Mouse (Mus musculus): ENCODE results near the gene Cotl1. TPM values are rescaled to one million over a fixed set of nuclear protein-coding genes. Genes with fewer than 3 reads are reported as not detected.

The Cotl1 gene
- polyA plus RNA-seq, 1 experiment, result 2.6 TPM

GRCm38 (mm10) chr8:119779013-119779737, 61.2 kb downstream of the Cotl1 start:
- Histone ChIP-seq H3K36me3 (ENCODE audit: control insufficient read depth) (no peaks in the 10 kb centered on the region), H3K9me3 (ENCODE audit: control insufficient read depth, low read length) (no peaks in the 10 kb centered on the region), H3K27me3 (ENCODE audit: control insufficient read depth) (no peaks in the 10 kb centered on the region), H3K4me1 (ENCODE audit: control insufficient read depth) (peaks cover 25% of the 10 kb centered on the region), H3K4me3 (replicated peaks) (no peak overlapping the region)
- TF ChIP-seq TAL1 (IDR thresholded peaks at IDR 0.05; ENCODE audit: low read length) (no peak), GATA1 (IDR thresholded peaks at IDR 0.05; ENCODE audit: low read length) (no peak)

- Histone ChIP-seq H3K9me3 (ENCODE audit: control insufficient read depth, low read length) (no peaks in the 10 kb centered on the region), H3K36me3 (ENCODE audit: control insufficient read depth) (no peaks in the 10 kb centered on the region), H3K4me1 (ENCODE audit: control insufficient read depth) (peaks cover 25% of the 10 kb centered on the region), H3K4me3 (replicated peaks) (peak within 1 kb of the TSS; percentile 75), H3K27me3 (ENCODE audit: control insufficient read depth) (no peaks in the 10 kb centered on the region)
- TF ChIP-seq GATA1 (IDR thresholded peaks at IDR 0.05; ENCODE audit: low read length) (no peak), TAL1 (IDR thresholded peaks at IDR 0.05; ENCODE audit: low read length) (no peak)
Observed at GRCm38 (mm10) chr8:119778263-119778662, 62.1 kb downstream of the Cotl1 start, which contains the start of gene Tldc1. Gene Tldc1, minus strand, starts transcription at chr8:119778416.

GRCm38 (mm10) chr8:119777765-119778164, 62.6 kb downstream of the Cotl1 start:
- TF ChIP-seq GATA1 (IDR thresholded peaks at IDR 0.05; ENCODE audit: low read length) (no peak), TAL1 (IDR thresholded peaks at IDR 0.05; ENCODE audit: low read length) (no peak)
- no peaks in the 10 kb centered on the region for H3K9me3 ChIP-seq (ENCODE audit: control insufficient read depth, low read length)
- peak overlapping the region; percentile 75 for H3K4me3 ChIP-seq (replicated peaks)
- H3K36me3 ChIP-seq (ENCODE audit: control insufficient read depth), result no peaks in the 10 kb centered on the region
- no peaks in the 10 kb centered on the region for H3K27me3 ChIP-seq (ENCODE audit: control insufficient read depth)
- H3K4me1 ChIP-seq (ENCODE audit: control insufficient read depth), result peaks cover 25% of the 10 kb centered on the region

- peaks cover 4% of the 10 kb centered on the region; the same call in 1 of the 2 replicates for H3K36me3 ChIP-seq (ENCODE audit: control insufficient read depth)
- no peak for TF ChIP-seq TAL1 (IDR thresholded peaks at IDR 0.05; ENCODE audit: low read length)
- no peak for TF ChIP-seq GATA1 (IDR thresholded peaks at IDR 0.05; ENCODE audit: low read length)
- H3K4me1 ChIP-seq (ENCODE audit: control insufficient read depth), result peaks cover 25% of the 10 kb centered on the region
- H3K4me3 ChIP-seq (replicated peaks), result no peak overlapping the region
- H3K27me3 ChIP-seq (ENCODE audit: control insufficient read depth), result no peaks in the 10 kb centered on the region
- no peaks in the 10 kb centered on the region for H3K9me3 ChIP-seq (ENCODE audit: control insufficient read depth, low read length)
Observed at GRCm38 (mm10) chr8:119776668-119777245, 63.6 kb downstream of the Cotl1 start.

- Histone ChIP-seq H3K4me1 (ENCODE audit: control insufficient read depth) (peaks cover 25% of the 10 kb centered on the region), H3K4me3 (replicated peaks) (no peak overlapping the region), H3K27me3 (ENCODE audit: control insufficient read depth) (no peaks in the 10 kb centered on the region), H3K9me3 (ENCODE audit: control insufficient read depth, low read length) (no peaks in the 10 kb centered on the region), H3K36me3 (ENCODE audit: control insufficient read depth) (peaks cover 30% of the 10 kb centered on the region)
- TF ChIP-seq TAL1 (IDR thresholded peaks at IDR 0.05; ENCODE audit: low read length), result no peak
- no peak for TF ChIP-seq GATA1 (IDR thresholded peaks at IDR 0.05; ENCODE audit: low read length)
Observed at GRCm38 (mm10) chr8:119765761-119766444, 74.4 kb downstream of the Cotl1 start.

GRCm38 (mm10) chr8:119765311-119765710, 75.0 kb downstream of the Cotl1 start:
- Histone ChIP-seq H3K9me3 (ENCODE audit: control insufficient read depth, low read length) (no peaks in the 10 kb centered on the region), H3K4me1 (ENCODE audit: control insufficient read depth) (peaks cover 25% of the 10 kb centered on the region), H3K27me3 (ENCODE audit: control insufficient read depth) (no peaks in the 10 kb centered on the region), H3K36me3 (ENCODE audit: control insufficient read depth) (peaks cover 31% of the 10 kb centered on the region), H3K4me3 (replicated peaks) (no peak overlapping the region)
- TF ChIP-seq TAL1 (IDR thresholded peaks at IDR 0.05; ENCODE audit: low read length) (no peak), GATA1 (IDR thresholded peaks at IDR 0.05; ENCODE audit: low read length) (no peak)

GRCm38 (mm10) chr8:119762226-119763220, 77.8 kb downstream of the Cotl1 start:
- H3K4me3 ChIP-seq (replicated peaks), result no peak overlapping the region
- no peak for TF ChIP-seq TAL1 (IDR thresholded peaks at IDR 0.05; ENCODE audit: low read length)
- no peak for TF ChIP-seq GATA1 (IDR thresholded peaks at IDR 0.05; ENCODE audit: low read length)

GRCm38 (mm10) chr8:119761692-119762091, 78.7 kb downstream of the Cotl1 start:
- H3K9me3 ChIP-seq (ENCODE audit: control insufficient read depth, low read length), result no peaks in the 10 kb centered on the region
- H3K36me3 ChIP-seq (ENCODE audit: control insufficient read depth), result peaks cover 20% of the 10 kb centered on the region
- H3K4me1 ChIP-seq (ENCODE audit: control insufficient read depth), result peaks cover 25% of the 10 kb centered on the region
- no peaks in the 10 kb centered on the region for H3K27me3 ChIP-seq (ENCODE audit: control insufficient read depth)
- TF ChIP-seq GATA1 (IDR thresholded peaks at IDR 0.05; ENCODE audit: low read length) (no peak), TAL1 (IDR thresholded peaks at IDR 0.05; ENCODE audit: low read length) (no peak)
- H3K4me3 ChIP-seq (replicated peaks), result no peak overlapping the region

More at GRCm38 (mm10) chr8:119762226-119763220, 77.8 kb downstream of the Cotl1 start:
- peaks cover 25% of the 10 kb centered on the region for H3K4me1 ChIP-seq (ENCODE audit: control insufficient read depth)
- no peaks in the 10 kb centered on the region for H3K9me3 ChIP-seq (ENCODE audit: control insufficient read depth, low read length)
- no peaks in the 10 kb centered on the region for H3K27me3 ChIP-seq (ENCODE audit: control insufficient read depth)
- peaks cover 24% of the 10 kb centered on the region for H3K36me3 ChIP-seq (ENCODE audit: control insufficient read depth)

Other genes starting within 250 kb of the Cotl1 start
- 1.8 and 2.2 TPM in 2 replicates for gene Taf1c, start 235.3 kb downstream of the Cotl1 start, polyA plus RNA-seq (2012)
- not detected in 2 replicates for gene Adad2, start 227.8 kb downstream of the Cotl1 start, polyA plus RNA-seq (2012)
- gene Kcng4, start 204.9 kb downstream of the Cotl1 start, polyA plus RNA-seq (2012), result not detected in 2 replicates
- not detected in 2 replicates for gene Wfdc1, start 174.2 kb downstream of the Cotl1 start, polyA plus RNA-seq (2012)
- gene Atp2c2, start 140.5 kb downstream of the Cotl1 start, polyA plus RNA-seq (2012), result not detected in 2 replicates
- gene Tldc1, start 62.1 kb downstream of the Cotl1 start, polyA plus RNA-seq (2012), result 0.09 and 0.23 TPM in 2 replicates
- 0.02 and 0.12 TPM in 2 replicates for gene Klhl36, start 21.7 kb upstream of the Cotl1 start, polyA plus RNA-seq (2012)
- 7.6 and 8.3 TPM in 2 replicates for gene Usp10, start 69.8 kb upstream of the Cotl1 start, polyA plus RNA-seq (2012)
- gene Gm20388, start 70.3 kb upstream of the Cotl1 start, polyA plus RNA-seq (2012), result 0.36 TPM in 1 of 2 replicates, not detected in the other
- not detected in 2 replicates for gene Crispld2, start 151.9 kb upstream of the Cotl1 start, polyA plus RNA-seq (2012)

Measured in erythroblast, embryonic 14.5 days (primary cell).